Mouse (Mus musculus) c-Kit-positive CD71-positive TER-119-positive erythroid progenitor cells, embryonic 14.5 days (primary cell): ENCODE results near the gene Vmn1r50.
"Not testable (repeated sequence)": the region's sequence is repeated elsewhere in the genome, so short reads cannot be mapped to it uniquely, and the experiment has no call there.

Source experiments
- DNase-seq: peaks from one replicate; pipeline ENCODE4 v3.0.0-alpha.2; 2013; ENCODE audit warnings: low spot score

The Vmn1r50 gene

DNA sequence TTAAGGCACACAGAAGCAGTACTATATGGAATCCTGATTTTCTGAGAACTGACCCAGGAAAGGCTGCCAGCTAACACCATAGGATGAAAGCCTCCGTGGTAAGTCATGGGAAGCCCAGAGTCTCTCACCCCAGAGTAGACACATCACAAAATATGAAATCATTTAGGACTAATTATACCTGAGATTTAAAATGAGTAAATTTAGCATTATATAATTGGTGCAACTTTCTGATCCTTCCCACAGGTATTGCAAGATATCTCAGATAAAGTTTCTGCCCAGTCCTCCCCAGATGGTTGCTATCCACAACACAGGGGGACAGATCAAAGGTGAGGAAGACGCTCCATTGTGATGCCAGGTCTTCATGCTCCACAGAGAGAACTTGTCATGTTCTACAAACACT lies at the start of gene Vmn1r50:
TSS of gene Vmn1r50 (plus strand) at position 301 of the 400 bp plus-strand sequence.
- no peak for DNase-seq

DNA sequence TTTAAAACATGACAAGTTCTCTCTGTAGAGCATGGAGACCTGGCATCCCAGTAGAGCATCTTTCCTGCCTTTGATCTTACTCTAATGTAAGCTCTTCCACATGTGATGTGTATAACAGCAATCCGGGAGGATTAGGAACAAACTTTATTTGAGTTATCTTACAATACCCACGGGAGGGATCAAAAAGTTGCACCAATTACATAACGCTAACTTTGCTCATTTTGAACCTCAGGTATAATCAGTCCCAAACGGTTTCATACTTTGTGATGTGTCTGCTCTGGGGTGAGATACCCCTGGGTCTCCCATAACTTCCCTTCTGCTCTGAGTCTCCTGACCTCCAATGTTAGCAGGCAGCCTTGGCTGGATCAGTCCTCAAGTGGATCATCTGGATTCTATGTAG lies 22.8 kb upstream of the Vmn1r50 start, which contains the start of gene Vmn1r49:
TSS of gene Vmn1r49 (minus strand) at position 101 of the 400 bp plus-strand sequence.
- DNase-seq = no peak

- no peak for DNase-seq
Measured at GRCm38 (mm10) chr6:90100566-90100965, 664 bp upstream of the Vmn1r50 start.

GRCm38 (mm10) chr6:90122296-90122695 lies 21.1 kb downstream of the Vmn1r50 start, which contains the start of gene Vmn1r51:
Vmn1r51 (plus strand) TSS chr6:90122596.
- not testable (repeated sequence) for DNase-seq
